Comparison of ENCODE assay signal across 8 mouse cellular contexts in genomic region chr1:91455661-91456161, GRCm38 (mm10). TPM values are rescaled to one million over a fixed set of nuclear protein-coding genes. Genes with fewer than 3 reads are reported as not detected.
A peak's percentile ranks its signal among the peaks of the same experiment; 100 is the strongest.
DNase-seq lines count a peak whose midpoint lies in the region; ATAC-seq lines count a peak whose summit lies in the region.

No protein-coding gene starts in this region.

- no peaks in the 10 kb centered on the region for H3K27me3 ChIP-seq in hindbrain, embryonic 15.5 days
- no peaks in the 10 kb centered on the region for H3K27me3 ChIP-seq in liver, embryonic 11.5 days (replicated peaks; ENCODE audit: control insufficient read depth, insufficient read depth, low read length)

- peak; percentile 34 to 45 for DNase-seq in layer of hippocampus, postnatal 10 days (ENCODE audit: low spot score in 2 of 2)
- DNase-seq in layer of hippocampus, adult 9-11 months, result no peak
- peak; percentile 39 to 55 for DNase-seq in gastrocnemius, adult 8-10 months (ENCODE audit: low spot score in 2 of 2)
- no peak for DNase-seq in liver, embryonic 11.5 days (ENCODE audit: low spot score)
- DNase-seq in neural tube, embryonic 10.5 days (ENCODE audit: extremely low spot score, low spot score), result peak; percentile 43
- no peak for DNase-seq in left cerebral cortex, adult 9 months (ENCODE audit: low spot score in 2 of 2)
- no peak for DNase-seq in left cerebral cortex, postnatal 4 days

- no peaks in the 10 kb centered on the region for H3K9me3 ChIP-seq in hindbrain, embryonic 15.5 days
- no peaks in the 10 kb centered on the region for H3K9me3 ChIP-seq in liver, embryonic 11.5 days (ENCODE audit: control insufficient read depth, low read length)

- no peaks in the 10 kb centered on the region for H3K36me3 ChIP-seq in hindbrain, embryonic 15.5 days
- no peaks in the 10 kb centered on the region for H3K36me3 ChIP-seq in liver, embryonic 11.5 days (ENCODE audit: control insufficient read depth, insufficient read depth, low read length)

- no peak for ATAC-seq in hindbrain, embryonic 15.5 days (ENCODE audit: low FRiP score, low read depth)
- ATAC-seq in liver, embryonic 11.5 days (replicated peaks; ENCODE audit: low FRiP score), result no peak

- H3K4me3 ChIP-seq in hindbrain, embryonic 15.5 days, result no peak overlapping the region
- no peak overlapping the region for H3K4me3 ChIP-seq in liver, embryonic 11.5 days (ENCODE audit: low read depth, low read length)

- H3K27ac ChIP-seq in hindbrain, embryonic 15.5 days (replicated peaks), result peak overlapping the region; percentile 47
- H3K27ac ChIP-seq in liver, embryonic 11.5 days (ENCODE audit: low read depth, low read length), result peak overlapping the region; percentile 71

- 31% methylated on average over 7 of the region's 7 CpGs for WGBS in hindbrain, embryonic 15.5 days
- 58% methylated on average over 7 of the region's 7 CpGs for WGBS in liver, embryonic 11.5 days

- H3K4me2 ChIP-seq in hindbrain, embryonic 15.5 days, result peak overlapping the region; percentile 36
- peak overlapping the region; percentile 36 for H3K4me2 ChIP-seq in liver, embryonic 11.5 days

- no peak overlapping the region for H3K9ac ChIP-seq in hindbrain, embryonic 15.5 days
- 0 out of 2 replicates have a peak overlapping the region, but pooled peaks have one; percentile 5 for H3K9ac ChIP-seq in liver, embryonic 11.5 days (ENCODE audit: low read depth, low read length)

- H3K4me1 ChIP-seq in hindbrain, embryonic 15.5 days (replicated peaks), result peaks cover 49% of the 10 kb centered on the region
- H3K4me1 ChIP-seq in liver, embryonic 11.5 days (replicated peaks; ENCODE audit: control insufficient read depth, insufficient read depth, low read length), result peaks cover 52% of the 10 kb centered on the region

- intact Hi-C loops in left cerebral cortex, postnatal 4 days (cut with DNase I), result no loop called here

RNA-seq across cellular contexts. Expression of gene Per2, which starts 3.4 kb away (rescaled TPM):
- 10 to 100 TPM; 16.1 to 18.6 TPM for total RNA-seq in layer of hippocampus, postnatal 10 days (2021)
- total RNA-seq in gastrocnemius, adult 8-10 months (2022), result 10 to 100 TPM in 1 of 4 experiments, 1 to 10 TPM in 3; 7.0 to 15.0 (median 8.8) TPM
- polyA plus RNA-seq in hindbrain, embryonic 15.5 days (2015; fragmentation: Nextera tagmentation; extraction: Ambion mirVana), result 6.0 and 6.1 TPM in 2 replicates
- polyA plus RNA-seq in liver, embryonic 11.5 days (2014; fragmentation: Nextera tagmentation; extraction: Ambion mirVana), result 4.5 and 6.8 TPM in 2 replicates
- 10 to 100 TPM in 1 of 2 experiments, 1 to 10 TPM in 1; 8.4 to 10.7 TPM for total RNA-seq in left cerebral cortex, postnatal 4 days (2021)

RNA-seq across cellular contexts. Expression of gene Traf3ip1, which starts 38.7 kb away (rescaled TPM):
- total RNA-seq in layer of hippocampus, postnatal 10 days (2021), result 10 to 100 TPM; 12.9 to 14.9 TPM
- 1 to 10 TPM; 2.9 to 3.7 (median 3.3) TPM for total RNA-seq in gastrocnemius, adult 8-10 months (2022)
- polyA plus RNA-seq in hindbrain, embryonic 15.5 days (2015; fragmentation: Nextera tagmentation; extraction: Ambion mirVana), result 9.9 and 10.1 TPM in 2 replicates
- polyA plus RNA-seq in liver, embryonic 11.5 days (2014; fragmentation: Nextera tagmentation; extraction: Ambion mirVana), result 4.4 TPM in 2 replicates
- 10 to 100 TPM; 15.4 to 16.1 TPM for total RNA-seq in left cerebral cortex, postnatal 4 days (2021)

RNA-seq across cellular contexts. Expression of gene Hes6, which starts 41.9 kb away (rescaled TPM):
- total RNA-seq in layer of hippocampus, postnatal 10 days (2021), result 10 to 100 TPM; 31.4 to 36.0 TPM
- total RNA-seq in gastrocnemius, adult 8-10 months (2022), result 1 to 10 TPM; 6.9 to 9.2 (median 7.2) TPM
- polyA plus RNA-seq in hindbrain, embryonic 15.5 days (2015; fragmentation: Nextera tagmentation; extraction: Ambion mirVana), result 172 and 212 TPM in 2 replicates
- 50.8 and 51.8 TPM in 2 replicates for polyA plus RNA-seq in liver, embryonic 11.5 days (2014; fragmentation: Nextera tagmentation; extraction: Ambion mirVana)
- 10 to 100 TPM; 61.6 to 65.6 TPM for total RNA-seq in left cerebral cortex, postnatal 4 days (2021)

RNA-seq across cellular contexts. Expression of gene Ilkap, which starts 57.1 kb away (rescaled TPM):
- total RNA-seq in layer of hippocampus, postnatal 10 days (2021), result 10 to 100 TPM; 60.1 to 78.9 TPM
- 10 to 100 TPM; 31.2 to 40.1 (median 34.0) TPM for total RNA-seq in gastrocnemius, adult 8-10 months (2022)
- 145 and 147 TPM in 2 replicates for polyA plus RNA-seq in hindbrain, embryonic 15.5 days (2015; fragmentation: Nextera tagmentation; extraction: Ambion mirVana)
- polyA plus RNA-seq in liver, embryonic 11.5 days (2014; fragmentation: Nextera tagmentation; extraction: Ambion mirVana), result 159 and 168 TPM in 2 replicates
- total RNA-seq in left cerebral cortex, postnatal 4 days (2021), result 10 to 100 TPM; 84.7 to 89.3 TPM

Comparison
In these comparisons a context has a peak if more than half of its experiments do, and no peak if none do; other contexts are left out.
1. DNase-seq: peak in layer of hippocampus, postnatal 10 days (2 of 2), gastrocnemius, adult 8-10 months (2 of 2) and neural tube, embryonic 10.5 days (single experiment); none in layer of hippocampus, adult 9-11 months (single experiment), liver, embryonic 11.5 days (single experiment), left cerebral cortex, adult 9 months (0 of 2) and left cerebral cortex, postnatal 4 days (single experiment).